Mouse (Mus musculus) layer of hippocampus, adult 18-20 months (tissue): ENCODE data around the gene Ankrd37. TPM values are rescaled to one million over a fixed set of nuclear protein-coding genes. Genes with fewer than 3 reads are reported as not detected.

Source experiments
- DNase-seq, 2 experiments: peaks; one replicate each; pipeline ENCODE4 v3.0.0; 2022; ENCODE audit warnings: low spot score in 2 of 2
- total RNA-seq, 2 experiments: library from RNA; stranded (reverse); gene quantifications; 2 replicates each; pipeline ENCODE4 v1.2.3; 2021

The Ankrd37 gene
- total RNA-seq, 2 experiments from 2014 or later: 6.0 to 8.6 TPM

GRCm38 (mm10) chr8:45975126-45975836 lies 30.2 kb downstream of the Ankrd37 start, which contains the start of the genes 1700029J07Rik and Ufsp2:
1700029J07Rik (minus strand) TSS chr8:45975252.
Ufsp2 (plus strand) TSS chr8:45975528.
- peak; percentile 97 to 99 for DNase-seq

DNA sequence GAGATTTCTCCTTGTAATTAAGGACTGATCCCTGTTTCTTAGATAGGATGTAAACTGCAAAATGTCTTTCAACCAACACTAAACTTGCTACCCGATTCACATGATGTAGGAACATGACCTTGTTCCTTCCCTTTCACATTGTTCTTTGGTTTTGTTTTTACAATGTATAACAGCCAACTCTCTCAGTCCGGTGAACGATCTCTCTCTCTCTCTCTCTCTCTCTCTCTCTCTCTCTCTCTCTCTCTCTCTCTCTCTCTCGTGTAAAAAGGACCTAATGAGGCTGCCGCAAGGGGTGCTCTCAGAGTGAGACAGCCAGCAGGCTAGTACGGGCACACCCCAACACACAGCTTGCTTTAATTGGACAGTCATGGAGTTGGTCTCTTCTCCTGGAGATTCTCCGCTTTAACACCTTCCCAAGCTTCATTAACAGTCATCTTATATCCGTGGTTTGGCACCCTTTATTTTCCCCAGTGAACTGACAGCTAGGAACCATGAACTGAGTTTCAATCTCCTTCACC lies 31.5 kb downstream of the Ankrd37 start:
- DNase-seq: no peak

DNA sequence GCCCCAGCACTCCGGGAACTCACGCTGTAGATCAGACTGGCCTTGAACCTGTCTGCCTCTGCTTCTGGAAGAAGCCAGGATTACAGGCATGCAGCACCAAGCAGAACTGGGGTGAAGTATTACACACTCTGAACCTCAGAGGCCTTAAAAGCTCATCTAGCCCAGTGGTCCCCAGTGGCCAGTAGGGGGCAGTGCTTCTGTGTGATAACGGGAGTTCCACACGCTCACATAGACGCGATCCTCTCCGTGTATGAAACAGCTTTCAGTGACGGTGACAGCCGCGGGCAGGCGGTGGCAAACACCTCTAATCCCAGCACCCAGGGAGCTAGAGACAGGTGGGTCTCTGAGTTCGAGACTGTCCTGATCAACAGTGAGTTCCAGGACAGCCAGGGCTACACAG lies 34.6 kb downstream of the Ankrd37 start:
- DNase-seq: no peak

DNA sequence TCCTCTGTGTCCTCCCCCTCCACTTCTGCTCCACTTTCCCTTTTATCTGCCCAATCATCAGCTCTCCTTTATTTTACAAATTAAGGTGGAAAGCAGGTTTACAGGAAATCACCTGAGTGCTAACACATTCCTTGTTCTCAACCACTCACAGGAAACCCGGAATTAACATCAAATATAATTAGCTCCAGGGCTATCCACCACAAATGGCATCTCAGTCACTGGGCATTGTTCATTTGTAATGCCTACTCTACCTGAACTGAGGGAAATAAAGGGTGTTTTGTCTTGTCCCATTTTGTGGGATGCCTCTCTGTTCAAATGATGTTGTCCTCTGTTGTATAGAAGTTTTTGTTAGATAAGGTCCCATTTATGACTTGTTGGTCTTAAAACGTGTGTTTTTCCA lies 54.9 kb downstream of the Ankrd37 start:
- DNase-seq: no peak

Other genes with a start within 250 kb of the Ankrd37 start
- under 1 TPM; 0.76 to 0.99 TPM for gene Pdlim3, start 120.2 kb downstream of the Ankrd37 start, total RNA-seq
- under 1 TPM; 0.51 to 0.69 TPM for gene Ccdc110, start 71.1 kb downstream of the Ankrd37 start, total RNA-seq
- 1 to 10 TPM; 2.3 to 2.4 TPM for gene 1700029J07Rik, start 30.5 kb downstream of the Ankrd37 start, total RNA-seq
- gene Ufsp2, start 30.2 kb downstream of the Ankrd37 start, total RNA-seq: 10 to 100 TPM; 47.5 to 50.8 TPM
- under 1 TPM; 0.20 TPM for gene Lrp2bp, start 6.4 kb downstream of the Ankrd37 start, total RNA-seq
- gene Cfap97, start 146.1 kb upstream of the Ankrd37 start, total RNA-seq: 10 to 100 TPM; 24.8 to 25.9 TPM
- 10 to 100 TPM; 47.2 to 50.9 TPM for gene Snx25, start 146.5 kb upstream of the Ankrd37 start, total RNA-seq
- gene Slc25a4, start 205.6 kb upstream of the Ankrd37 start, total RNA-seq: 100 to 1,000 TPM; 542 to 549 TPM